Mouse (Mus musculus) megakaryocyte, embryonic 14.5 days (primary cell): Measurements from ENCODE around the gene Arhgap24.

Source experiments
- FLI1 ChIP-seq: IDR thresholded peaks from 2 replicates; pipeline ENCODE4 v1.6.1; 2012; ENCODE audit warnings: low read length, inconsistent platforms, mixed read lengths
- GATA1 ChIP-seq: IDR thresholded peaks from 3 replicates; pipeline ENCODE4 v1.6.1; 2012; ENCODE audit warnings: mixed read lengths, low read length, inconsistent platforms, borderline replicate concordance

- no peak for TF ChIP-seq GATA1
- no peak for TF ChIP-seq FLI1
Observed at GRCm38 (mm10) chr5:102692487-102692886, 211.3 kb downstream of the Arhgap24 start.
